ENCODE assay signal across 19 mouse cellular contexts in genomic region chr16:95467893-95468292, GRCm38 (mm10).
DNase-seq lines count a peak whose midpoint lies in the region; ATAC-seq and TF ChIP-seq lines count a peak whose summit lies in the region.
"Had no signal": no experiment of that assay in that cellular context is flagged by ENCODE, and none has a peak within 500 bp of the region (broad histone marks: within the 10 kb centered on the region; RNA-seq: fewer than 3 reads in every experiment).

No protein-coding gene starts in this region.

- H3K36me3 ChIP-seq in hindbrain, postnatal 0 days (ENCODE audit: insufficient read depth, low read length): no peaks in the 10 kb centered on the region
- H3K36me3 ChIP-seq in hindbrain, embryonic 11.5 days (ENCODE audit: control insufficient read depth, insufficient read depth, low read length): no peaks in the 10 kb centered on the region
- no peaks in the 10 kb centered on the region for H3K36me3 ChIP-seq in limb, embryonic 10.5 days
- H3K36me3 ChIP-seq: embryonic facial prominence, embryonic 13.5 days; heart, embryonic 15.5 days; hindbrain, embryonic 12.5 days; intestine, embryonic 15.5 days had no signal

- WGBS in hindbrain, postnatal 0 days: 88% methylated on average over 2 of the region's 2 CpGs
- 94% methylated on average over 2 of the region's 2 CpGs for WGBS in hindbrain, embryonic 11.5 days
- WGBS in limb, embryonic 10.5 days: 99% methylated on average over 2 of the region's 2 CpGs
- 99% methylated on average over 2 of the region's 2 CpGs for WGBS in lung, adult 2 months

- no peak for TF ChIP-seq CTCF in hindbrain, postnatal 0 days (IDR thresholded peaks at IDR 0.05; ENCODE audit: low read depth)
- TF ChIP-seq CTCF in brain, embryonic 14.5 days (IDR thresholded peaks at IDR 0.05; ENCODE audit: borderline replicate concordance, extremely low read depth, insufficient read depth, insufficient read length): no peak
- no peak for TF ChIP-seq CTCF in lung, adult 2 months (IDR thresholded peaks at IDR 0.05; ENCODE audit: insufficient read depth, low read length)

- H3K4me1 ChIP-seq in hindbrain, postnatal 0 days (ENCODE audit: insufficient read depth, low read length): no peaks in the 10 kb centered on the region
- H3K4me1 ChIP-seq in hindbrain, embryonic 11.5 days (replicated peaks; ENCODE audit: control insufficient read depth, insufficient read depth, low read length): no peaks in the 10 kb centered on the region
- H3K4me1 ChIP-seq in limb, embryonic 10.5 days: peaks cover 43% of the 10 kb centered on the region
- H3K4me1 ChIP-seq in lung, adult 2 months (ENCODE audit: control insufficient read depth, insufficient read depth, low read length): peaks cover 5% of the 10 kb centered on the region; the same call in 1 of the 2 replicates
- H3K4me1 ChIP-seq: forebrain, embryonic 13.5 days; intestine, embryonic 15.5 days had no signal

- no peak overlapping the region for H3K4me3 ChIP-seq in hindbrain, postnatal 0 days (ENCODE audit: low read length)
- no peak overlapping the region for H3K4me3 ChIP-seq in hindbrain, embryonic 11.5 days (ENCODE audit: low read depth, low read length)
- no peak overlapping the region for H3K4me3 ChIP-seq in limb, embryonic 10.5 days
- no peak overlapping the region for H3K4me3 ChIP-seq in lung, adult 2 months (replicated peaks; ENCODE audit: extremely low read depth, low read depth, low read length)
- H3K4me3 ChIP-seq: embryonic facial prominence, embryonic 13.5 days; forebrain, embryonic 13.5 days; heart, adult 2 months; heart, embryonic 15.5 days; hindbrain, embryonic 12.5 days; intestine, embryonic 15.5 days had no signal

- no peaks in the 10 kb centered on the region for H3K9me3 ChIP-seq in hindbrain, postnatal 0 days (ENCODE audit: low read length)
- H3K9me3 ChIP-seq in hindbrain, embryonic 11.5 days (ENCODE audit: control insufficient read depth, low read length): no peaks in the 10 kb centered on the region
- H3K9me3 ChIP-seq in limb, embryonic 10.5 days (replicated peaks): no peaks in the 10 kb centered on the region
- H3K9me3 ChIP-seq: embryonic facial prominence, embryonic 13.5 days; forebrain, embryonic 13.5 days; heart, embryonic 15.5 days; hindbrain, embryonic 12.5 days; intestine, embryonic 15.5 days had no signal

- H3K27ac ChIP-seq in hindbrain, postnatal 0 days: no peak overlapping the region
- H3K27ac ChIP-seq in hindbrain, embryonic 11.5 days (ENCODE audit: low read depth, low read length): no peak overlapping the region
- peak overlapping the region; percentile 86 for H3K27ac ChIP-seq in limb, embryonic 10.5 days
- H3K27ac ChIP-seq: forebrain, embryonic 13.5 days; heart, adult 2 months; heart, embryonic 15.5 days; hindbrain, embryonic 12.5 days; intestine, embryonic 15.5 days had no signal

- peak; percentile 12 for DNase-seq in hindbrain, postnatal 0 days (ENCODE audit: low spot score)
- DNase-seq in hindbrain, embryonic 11.5 days (ENCODE audit: low spot score): no peak
- DNase-seq in brain, embryonic 14.5 days (ENCODE audit: low read depth): peak; percentile 33
- DNase-seq in limb, embryonic 10.5 days (ENCODE audit: low spot score): no peak
- DNase-seq in lung, adult 2 months: no peak
- no peak for DNase-seq in gastrocnemius, postnatal 4 days (ENCODE audit: low spot score in 2 of 2)
- DNase-seq: adrenal gland, adult 2 months; adrenal gland, postnatal 36 days; cerebellum, adult 18-20 months; cerebellum, adult 9-11 months; cerebellum, postnatal 36 days; gastrocnemius, postnatal 36 days; heart, adult 2 months had no signal

- TF ChIP-seq POLR2A in brain, embryonic 14.5 days (IDR thresholded peaks at IDR 0.05; ENCODE audit: borderline replicate concordance, extremely low read depth, insufficient read depth, insufficient read length, poor library complexity, severe bottlenecking): no peak
- no peak for TF ChIP-seq POLR2A in lung, adult 2 months (IDR thresholded peaks at IDR 0.05; ENCODE audit: borderline replicate concordance, extremely low read depth, low read depth, low read length)

- ATAC-seq in hindbrain, postnatal 0 days: no peak; the same call in 1 of the 2 replicates
- no peak for ATAC-seq in hindbrain, embryonic 11.5 days (ENCODE audit: low FRiP score)
- ATAC-seq: forebrain, embryonic 13.5 days; intestine, embryonic 15.5 days had no signal

- no peak overlapping the region for H3K4me2 ChIP-seq in hindbrain, postnatal 0 days (ENCODE audit: low read depth, low read length)
- no peak overlapping the region for H3K4me2 ChIP-seq in hindbrain, embryonic 11.5 days (replicated peaks; ENCODE audit: low read depth, low read length)
- H3K4me2 ChIP-seq: embryonic facial prominence, embryonic 13.5 days; forebrain, embryonic 13.5 days; heart, embryonic 11.5 days; heart, embryonic 15.5 days; hindbrain, embryonic 12.5 days; intestine, embryonic 15.5 days had no signal

- no peak overlapping the region for H3K9ac ChIP-seq in hindbrain, postnatal 0 days (replicated peaks; ENCODE audit: low read length)
- H3K9ac ChIP-seq in hindbrain, embryonic 11.5 days (ENCODE audit: low read depth, low read length): no peak overlapping the region
- H3K9ac ChIP-seq: embryonic facial prominence, embryonic 13.5 days; forebrain, embryonic 13.5 days; heart, embryonic 15.5 days; hindbrain, embryonic 12.5 days; intestine, embryonic 15.5 days had no signal

- no peaks in the 10 kb centered on the region for H3K27me3 ChIP-seq in hindbrain, postnatal 0 days (ENCODE audit: insufficient read depth, low read length)
- no peaks in the 10 kb centered on the region for H3K27me3 ChIP-seq in hindbrain, embryonic 11.5 days (ENCODE audit: control insufficient read depth, insufficient read depth, low read length)
- H3K27me3 ChIP-seq in limb, embryonic 10.5 days (ENCODE audit: low read depth, poor library complexity, severe bottlenecking): no peaks in the 10 kb centered on the region
- H3K27me3 ChIP-seq: embryonic facial prominence, embryonic 13.5 days; forebrain, embryonic 13.5 days; heart, embryonic 15.5 days; hindbrain, embryonic 12.5 days; intestine, embryonic 15.5 days had no signal

Comparison
In these comparisons a context has a peak if more than half of its experiments do, and no peak if none do; other contexts are left out.
1. DNase-seq: peak in hindbrain, postnatal 0 days (single experiment) and brain, embryonic 14.5 days (single experiment); none in hindbrain, embryonic 11.5 days (single experiment), limb, embryonic 10.5 days (single experiment), lung, adult 2 months (single experiment) and gastrocnemius, postnatal 4 days (0 of 2).